Mouse (Mus musculus): ENCODE measurements around the gene E2f2. TPM values are rescaled to one million over a fixed set of nuclear protein-coding genes. Genes with fewer than 3 reads are reported as not detected.
A peak's percentile ranks its signal among the peaks of the same experiment; 100 is the strongest.

Gene E2f2
- polyA plus RNA-seq, 1 experiment, result 3.5 TPM

GRCm38 (mm10) chr4:136135874-136136728 lies 36.1 kb upstream of the E2f2 start:
- TF ChIP-seq CTCF (IDR thresholded peaks at IDR 0.05; ENCODE audit: borderline replicate concordance, extremely low read depth, insufficient read depth, insufficient read length) (peak; percentile 11; the same call in 1 of the 2 replicates), POLR2A (IDR thresholded peaks at IDR 0.05; ENCODE audit: borderline replicate concordance, extremely low read depth, insufficient read depth, insufficient read length, poor library complexity, severe bottlenecking) (no peak)
- peak; percentile 77 for DNase-seq (ENCODE audit: low read depth)

- DNase-seq (ENCODE audit: low read depth), result no peak
- TF ChIP-seq POLR2A (IDR thresholded peaks at IDR 0.05; ENCODE audit: borderline replicate concordance, extremely low read depth, insufficient read depth, insufficient read length, poor library complexity, severe bottlenecking) (no peak), CTCF (IDR thresholded peaks at IDR 0.05; ENCODE audit: borderline replicate concordance, extremely low read depth, insufficient read depth, insufficient read length) (no peak)
These were observed 32.7 kb upstream of the E2f2 start for GRCm38 (mm10) chr4:136139326-136140110.

GRCm38 (mm10) chr4:136140327-136141250 lies 31.6 kb upstream of the E2f2 start:
- peak; percentile 97 for DNase-seq (ENCODE audit: low read depth)
- peak; percentile 16; the same call in 1 of the 2 replicates for TF ChIP-seq CTCF (IDR thresholded peaks at IDR 0.05; ENCODE audit: borderline replicate concordance, extremely low read depth, insufficient read depth, insufficient read length)
- no peak for TF ChIP-seq POLR2A (IDR thresholded peaks at IDR 0.05; ENCODE audit: borderline replicate concordance, extremely low read depth, insufficient read depth, insufficient read length, poor library complexity, severe bottlenecking)

GRCm38 (mm10) chr4:136142267-136143192 lies 29.7 kb upstream of the E2f2 start:
- TF ChIP-seq POLR2A (IDR thresholded peaks at IDR 0.05; ENCODE audit: borderline replicate concordance, extremely low read depth, insufficient read depth, insufficient read length, poor library complexity, severe bottlenecking), result no peak
- no peak for TF ChIP-seq CTCF (IDR thresholded peaks at IDR 0.05; ENCODE audit: borderline replicate concordance, extremely low read depth, insufficient read depth, insufficient read length)

GRCm38 (mm10) chr4:136143193-136143976 lies 28.8 kb upstream of the E2f2 start, which contains the start of gene Id3:
Gene Id3, plus strand, starts transcription at chr4:136143497.
- peak; percentile 95 for DNase-seq (ENCODE audit: low read depth)
- TF ChIP-seq POLR2A (IDR thresholded peaks at IDR 0.05; ENCODE audit: borderline replicate concordance, extremely low read depth, insufficient read depth, insufficient read length, poor library complexity, severe bottlenecking) (peak; percentile 82; the same call in 1 of the 2 replicates), CTCF (IDR thresholded peaks at IDR 0.05; ENCODE audit: borderline replicate concordance, extremely low read depth, insufficient read depth, insufficient read length) (no peak)

More at GRCm38 (mm10) chr4:136142267-136143192, 29.7 kb upstream of the E2f2 start:
- peak; percentile 9 for DNase-seq (ENCODE audit: low read depth)

GRCm38 (mm10) chr4:136144126-136144926 lies 27.9 kb upstream of the E2f2 start:
- no peak for TF ChIP-seq POLR2A (IDR thresholded peaks at IDR 0.05; ENCODE audit: borderline replicate concordance, extremely low read depth, insufficient read depth, insufficient read length, poor library complexity, severe bottlenecking)
- TF ChIP-seq CTCF (IDR thresholded peaks at IDR 0.05; ENCODE audit: borderline replicate concordance, extremely low read depth, insufficient read depth, insufficient read length), result no peak
- DNase-seq (ENCODE audit: low read depth), result peak; percentile 57

GRCm38 (mm10) chr4:136144927-136145292 lies 27.3 kb upstream of the E2f2 start:
- TF ChIP-seq POLR2A (IDR thresholded peaks at IDR 0.05; ENCODE audit: borderline replicate concordance, extremely low read depth, insufficient read depth, insufficient read length, poor library complexity, severe bottlenecking) (no peak), CTCF (IDR thresholded peaks at IDR 0.05; ENCODE audit: borderline replicate concordance, extremely low read depth, insufficient read depth, insufficient read length) (no peak)

GRCm38 (mm10) chr4:136145362-136145885 lies 26.8 kb upstream of the E2f2 start:
- peak; percentile 12 for DNase-seq (ENCODE audit: low read depth)
- TF ChIP-seq CTCF (IDR thresholded peaks at IDR 0.05; ENCODE audit: borderline replicate concordance, extremely low read depth, insufficient read depth, insufficient read length) (no peak), POLR2A (IDR thresholded peaks at IDR 0.05; ENCODE audit: borderline replicate concordance, extremely low read depth, insufficient read depth, insufficient read length, poor library complexity, severe bottlenecking) (no peak)

More at GRCm38 (mm10) chr4:136144927-136145292, 27.3 kb upstream of the E2f2 start:
- peak; percentile 29 for DNase-seq (ENCODE audit: low read depth)

Measured in brain, embryonic 14.5 days (tissue).